Mouse (Mus musculus) duodenum, adult 2 months (tissue): ENCODE measurements around the gene Klhl35. TPM values are rescaled to one million over a fixed set of nuclear protein-coding genes. Genes with fewer than 3 reads are reported as not detected.

Source experiments
- polyA plus RNA-seq: library from polyadenylated mRNA; depleted of rRNA; stranded (reverse); fragments of >200 nt; gene quantifications from 2 replicates; pipeline ENCODE4 v1.2.3, GENCODE M21; 2012; ENCODE audit warnings: low replicate concordance; rRNA removed

Gene Klhl35
- polyA plus RNA-seq, result 0.27 and 0.33 TPM in 2 replicates

DNA sequence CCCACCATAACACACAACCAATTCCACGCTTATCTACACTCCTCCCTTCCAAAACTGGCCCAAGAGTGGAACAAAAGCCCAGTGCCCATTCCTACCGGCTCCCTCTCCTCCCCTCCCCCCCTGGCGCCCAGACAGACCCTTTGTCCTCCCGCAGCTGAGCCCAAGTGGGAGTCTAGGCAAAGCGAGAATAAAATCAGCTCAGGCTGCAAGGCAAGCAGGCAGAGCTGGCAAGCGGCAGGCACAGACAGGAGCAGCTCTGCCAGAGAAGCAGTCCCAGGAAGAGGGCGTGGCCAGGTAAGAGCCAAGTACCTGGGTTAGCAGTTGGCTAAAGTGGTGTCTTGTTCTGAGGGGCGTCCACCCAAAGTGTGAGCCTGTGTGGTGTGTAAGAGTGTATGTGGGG is at the start of gene Klhl35:
Gene Klhl35 (plus strand): TSS at position 194 of the 400 bp plus-strand sequence.

DNA sequence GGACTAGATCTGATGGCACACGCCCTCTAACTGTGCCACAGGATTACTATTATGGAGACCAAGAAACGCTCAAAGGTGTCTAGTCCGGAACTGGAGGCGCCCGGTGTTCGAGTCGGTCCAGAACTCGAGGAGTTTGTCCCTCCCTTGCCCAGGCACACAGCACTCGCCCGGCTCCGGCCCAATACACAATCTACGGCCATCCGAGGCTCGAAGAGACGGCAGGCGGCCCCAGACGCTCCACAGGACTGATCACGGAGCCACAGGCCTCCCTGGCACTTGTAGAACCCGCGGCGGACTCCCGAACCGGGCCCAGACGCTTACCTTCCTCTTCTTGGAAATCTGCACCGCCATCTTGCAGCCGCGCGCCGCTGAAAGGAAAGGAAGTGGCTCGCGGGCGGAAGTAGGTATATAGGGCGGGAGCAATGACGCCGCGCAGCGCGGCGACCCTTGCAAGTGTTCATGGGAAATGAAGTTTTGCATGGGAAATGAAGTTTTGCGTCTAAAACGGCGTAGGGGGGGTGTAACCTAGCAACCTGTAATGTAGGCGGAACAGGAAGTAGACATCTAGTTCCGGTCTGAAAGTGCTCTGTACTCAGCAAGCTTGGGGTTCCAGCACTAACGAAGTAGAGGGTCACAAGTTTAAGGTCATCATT is 17.6 kb downstream of the Klhl35 start, which contains the start of gene Rps3:
Gene Rps3 (minus strand): TSS at position 468 of the 653 bp plus-strand sequence.

Other genes starting within 250 kb of the Klhl35 start
- gene Mogat2, start 227.4 kb upstream of the Klhl35 start, polyA plus RNA-seq, result 286 and 1,152 TPM in 2 replicates
- gene Map6, start 198.6 kb upstream of the Klhl35 start, polyA plus RNA-seq, result 1.0 and 1.2 TPM in 2 replicates
- gene Serpinh1, start 112.8 kb upstream of the Klhl35 start, polyA plus RNA-seq, result 67.3 and 85.8 TPM in 2 replicates
- gene Gdpd5, start 84.6 kb upstream of the Klhl35 start, polyA plus RNA-seq, result 24.6 and 31.9 TPM in 2 replicates
- 115 and 132 TPM in 2 replicates for gene Rps3, start 17.7 kb downstream of the Klhl35 start, polyA plus RNA-seq
- 36.4 and 40.8 TPM in 2 replicates for gene Arrb1, start 69.5 kb downstream of the Klhl35 start, polyA plus RNA-seq
- gene Tpbgl, start 161.1 kb downstream of the Klhl35 start, polyA plus RNA-seq, result 2.7 and 3.9 TPM in 2 replicates
- 25.2 and 37.7 TPM in 2 replicates for gene Slco2b1, start 245.3 kb downstream of the Klhl35 start, polyA plus RNA-seq